Mouse (Mus musculus) embryonic facial prominence, embryonic 15.5 days (tissue): ENCODE results near the gene Abhd17a. TPM values are rescaled to one million over a fixed set of nuclear protein-coding genes. Genes with fewer than 3 reads are reported as not detected.

ENCODE experiments used
- ATAC-seq: fragments of 200-750 bp; cut with Nextera tagmentation; 2 replicates; pipeline ENCODE4 v1.8.0; 2017; ENCODE audit warnings: low read depth, moderate TSS enrichment; ENCODE audit not compliant: insufficient number of reproducible peaks, low FRiP score, low TSS enrichment
- H3K27ac ChIP-seq: fragments of 300-500 bp; sonication (generic); replicated peaks from 2 replicates; pipeline ENCODE4 v1.5.1; 2015; ENCODE audit warnings: mild to moderate bottlenecking, inconsistent platforms
- H3K27me3 ChIP-seq: fragments of 300-500 bp; sonication (generic); 2 replicates; pipeline ENCODE4 v1.6.1; 2015; ENCODE audit warnings: inconsistent platforms
- H3K36me3 ChIP-seq: fragments of 300-500 bp; sonication (generic); 2 replicates; pipeline ENCODE4 v1.6.1; 2015; ENCODE audit warnings: mild to moderate bottlenecking, inconsistent platforms
- H3K4me1 ChIP-seq: fragments of 300-500 bp; sonication (generic); 2 replicates; pipeline ENCODE4 v1.6.1; 2015; ENCODE audit warnings: inconsistent platforms
- H3K4me2 ChIP-seq: fragments of 300-500 bp; sonication (generic); replicated peaks from 2 replicates; pipeline ENCODE4 v1.6.1; 2015; ENCODE audit warnings: mild to moderate bottlenecking, inconsistent platforms
- H3K4me3 ChIP-seq: fragments of 300-500 bp; sonication (generic); replicated peaks from 2 replicates; pipeline ENCODE4 v1.5.1; 2015; ENCODE audit warnings: mild to moderate bottlenecking, inconsistent platforms
- H3K9ac ChIP-seq: fragments of 300-500 bp; sonication (generic); 2 replicates; pipeline ENCODE4 v1.6.1; 2015; ENCODE audit warnings: inconsistent platforms
- H3K9me3 ChIP-seq: fragments of 300-500 bp; sonication (generic); replicated peaks from 2 replicates; pipeline ENCODE4 v1.6.1; 2016; ENCODE audit warnings: inconsistent platforms
- WGBS: fragments of 180-500 bp; shearing (Covaris S2); methylation state at CpG from one replicate; pipeline ENCODE4 v1.1.7; 2015; 5-methylcytosine and 5-hydroxymethylcytosine counted together
- polyA plus RNA-seq: library from polyadenylated mRNA; unstranded; fragments of >200 nt; fragmentation: Nextera tagmentation; extraction: Ambion mirVana; gene quantifications from 2 replicates; pipeline ENCODE4 v1.2.1, GENCODE M21; 2015

Gene Abhd17a
- polyA plus RNA-seq: 112 and 115 TPM in 2 replicates

DNA sequence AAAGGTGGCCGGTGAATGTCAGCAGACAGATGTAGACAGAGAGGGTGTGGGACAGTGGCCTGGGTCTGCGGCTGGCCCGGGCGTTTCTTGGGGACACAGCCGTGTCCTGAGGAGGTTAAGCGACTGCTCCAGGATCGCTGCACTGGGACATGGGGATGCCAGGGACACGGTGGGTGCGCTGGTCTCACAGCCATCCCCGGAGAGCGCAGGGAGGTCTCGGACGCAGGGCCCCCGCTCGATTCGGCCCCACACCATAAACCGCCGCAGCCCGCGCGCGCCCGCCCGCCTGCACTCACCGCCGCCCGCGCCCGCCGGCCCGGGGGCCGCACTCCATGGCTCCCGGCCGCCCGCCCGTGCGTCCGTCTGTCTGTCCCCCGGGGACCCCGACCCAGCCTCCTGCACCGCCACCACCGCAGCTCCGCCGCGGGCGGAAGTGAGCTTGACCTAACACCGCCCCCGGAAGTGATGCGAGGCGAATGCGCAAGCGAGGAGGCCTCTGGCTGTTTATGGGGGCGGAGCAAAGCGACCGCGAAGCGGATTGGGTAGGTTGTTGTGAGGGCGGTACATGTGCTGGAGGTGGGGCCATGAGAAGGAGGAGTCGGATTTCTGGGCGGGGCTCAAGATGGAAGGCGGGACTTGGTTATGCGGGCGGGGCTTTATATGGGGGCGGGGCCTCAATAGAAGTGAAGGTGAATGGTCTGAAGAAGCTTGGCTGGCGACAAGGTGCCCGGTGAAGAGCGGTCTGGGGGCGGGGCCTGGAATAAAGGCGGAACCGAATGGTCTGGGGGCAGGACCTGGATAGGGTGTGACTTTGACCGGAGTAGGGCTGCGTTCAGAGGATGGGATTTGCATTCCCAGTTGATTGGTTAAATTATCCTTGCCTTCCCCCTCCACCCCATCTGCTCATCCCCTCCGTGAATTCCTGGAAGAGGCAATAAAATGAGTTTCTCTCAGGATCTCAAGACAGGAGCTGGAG, at the start of gene Abhd17a:
Gene Abhd17a, minus strand, starts transcription at position 463 of the 976 bp plus-strand sequence.
- peaks cover 13% of the 10 kb centered on the region for H3K36me3 ChIP-seq
- H3K4me1 ChIP-seq: peaks cover 36% of the 10 kb centered on the region
- H3K27me3 ChIP-seq: no peaks in the 10 kb centered on the region
- H3K9ac ChIP-seq: peak within 1 kb of the TSS; percentile 93
- peak within 1 kb of the TSS; percentile 97 for H3K4me3 ChIP-seq
- peak within 1 kb of the TSS; percentile 94 for H3K4me2 ChIP-seq
- H3K9me3 ChIP-seq: no peaks in the 10 kb centered on the region
- peak; percentile 96 for ATAC-seq
- under 1% methylated on average over 73 of the region's 73 CpGs for WGBS
- H3K27ac ChIP-seq: peak within 1 kb of the TSS; percentile 86

DNA sequence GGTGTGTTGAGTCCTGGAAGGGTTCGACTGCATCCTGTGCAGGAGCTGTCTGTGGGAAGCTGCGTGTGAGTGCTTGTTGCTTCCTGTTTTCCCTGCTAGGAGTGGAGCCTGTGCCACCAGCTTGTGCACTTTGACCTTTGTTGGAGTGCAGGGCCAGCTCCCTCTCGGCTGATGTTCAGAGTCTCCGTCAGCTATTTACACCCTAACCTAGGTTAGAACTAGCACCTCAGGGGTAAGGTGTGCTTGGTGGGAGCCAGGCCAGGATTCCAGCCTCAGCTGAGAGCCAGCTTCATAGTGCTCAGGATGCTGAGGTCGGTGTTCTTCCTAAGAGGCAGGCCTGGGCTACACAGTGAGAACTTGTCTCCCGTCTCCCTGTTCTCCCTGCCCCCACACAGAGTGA, 45.2 kb upstream of the Abhd17a start:
- no peaks in the 10 kb centered on the region for H3K27me3 ChIP-seq
- H3K4me2 ChIP-seq: no peak overlapping the region
- H3K27ac ChIP-seq: no peak overlapping the region
- no peak overlapping the region for H3K9ac ChIP-seq
- no peak overlapping the region for H3K4me3 ChIP-seq
- peaks cover 65% of the 10 kb centered on the region for H3K36me3 ChIP-seq
- no peaks in the 10 kb centered on the region for H3K4me1 ChIP-seq
- 74% methylated on average over 6 of the region's 6 CpGs for WGBS
- H3K9me3 ChIP-seq: no peaks in the 10 kb centered on the region
- no peak for ATAC-seq

DNA sequence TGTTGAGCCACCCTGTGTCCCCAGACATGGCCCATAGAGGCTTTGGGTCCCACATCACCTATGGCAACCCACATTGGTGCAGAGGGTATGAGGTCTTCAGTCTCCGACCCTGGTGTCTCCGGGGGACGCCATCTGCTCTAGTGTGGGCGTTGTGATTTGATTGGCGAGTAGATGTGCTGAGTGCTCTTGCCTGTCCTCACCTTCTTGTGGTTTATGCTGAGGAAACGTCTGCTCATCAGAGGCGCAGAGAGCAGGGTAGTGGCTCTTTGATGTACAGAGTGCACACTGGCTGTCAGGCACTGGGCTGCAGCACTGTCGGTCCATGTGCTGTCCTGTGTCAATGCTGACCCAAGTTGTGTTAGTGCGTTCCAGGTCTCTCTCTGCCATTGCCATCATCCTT, 38.8 kb upstream of the Abhd17a start:
- no peak for ATAC-seq
- Histone ChIP-seq H3K27ac (no peak overlapping the region; the same call in 1 of the 2 replicates), H3K9ac (no peak overlapping the region), H3K4me1 (peaks cover 49% of the 10 kb centered on the region), H3K9me3 (no peaks in the 10 kb centered on the region), H3K4me2 (no peak overlapping the region), H3K36me3 (peaks cover 15% of the 10 kb centered on the region), H3K4me3 (no peak overlapping the region), H3K27me3 (no peaks in the 10 kb centered on the region)
- WGBS: 76% methylated on average over 9 of the region's 9 CpGs

DNA sequence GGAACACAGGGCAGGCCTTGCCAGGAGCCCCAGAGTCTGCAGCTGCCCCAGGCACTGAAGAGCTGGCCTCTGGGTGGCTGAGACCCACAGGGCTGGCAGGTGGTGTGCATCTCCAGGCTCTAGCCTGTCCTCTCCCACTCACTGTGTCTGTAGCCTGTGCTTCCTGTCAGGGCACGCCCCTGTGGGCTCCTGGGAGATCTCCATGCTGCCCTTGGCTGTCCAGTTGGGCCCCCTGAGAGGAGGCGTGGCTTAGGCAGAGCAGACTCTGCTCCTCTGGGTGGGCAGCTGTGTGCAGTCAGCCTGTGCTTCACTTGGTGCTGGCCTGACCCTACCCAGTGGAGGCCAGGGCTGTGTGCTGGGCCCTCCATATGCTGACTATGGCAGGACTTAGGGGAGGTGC, 37.5 kb upstream of the Abhd17a start:
- peaks cover 56% of the 10 kb centered on the region for H3K4me1 ChIP-seq
- no peaks in the 10 kb centered on the region for H3K9me3 ChIP-seq
- peaks cover 13% of the 10 kb centered on the region; the same call in 1 of the 2 replicates for H3K36me3 ChIP-seq
- H3K4me3 ChIP-seq: no peak overlapping the region
- 45% methylated on average over 2 of the region's 2 CpGs for WGBS
- 0 out of 2 replicates have a peak overlapping the region, but pooled peaks have one; percentile 7 for H3K27ac ChIP-seq
- peak; percentile 23; the same call in 1 of the 2 replicates for ATAC-seq
- H3K9ac ChIP-seq: no peak overlapping the region
- H3K4me2 ChIP-seq: no peak overlapping the region
- no peaks in the 10 kb centered on the region for H3K27me3 ChIP-seq

DNA sequence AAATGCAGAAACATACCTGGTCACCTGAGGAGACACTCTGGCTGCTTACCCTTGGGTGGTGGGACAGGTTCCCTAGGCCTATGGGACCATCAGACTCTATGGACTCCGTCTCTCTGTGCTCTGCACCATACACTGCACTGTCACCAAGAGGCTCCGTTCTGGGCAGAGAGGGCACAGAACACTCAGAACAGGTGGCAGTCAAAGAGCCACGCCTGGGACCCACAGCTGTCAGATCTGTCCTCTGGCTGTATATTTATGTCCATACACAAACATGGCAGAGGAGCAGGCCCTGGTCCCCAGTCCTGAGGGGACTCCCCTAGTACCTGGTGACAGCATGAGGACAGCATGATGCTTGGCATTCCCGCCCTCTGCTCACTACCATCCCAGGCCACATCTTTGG, 35.6 kb upstream of the Abhd17a start:
- no peaks in the 10 kb centered on the region for H3K9me3 ChIP-seq
- no peak overlapping the region for H3K4me2 ChIP-seq
- no peak for ATAC-seq
- peaks cover 64% of the 10 kb centered on the region for H3K4me1 ChIP-seq
- H3K27ac ChIP-seq: no peak overlapping the region
- no peaks in the 10 kb centered on the region for H3K27me3 ChIP-seq
- 89% methylated on average over 4 of the region's 4 CpGs for WGBS
- H3K4me3 ChIP-seq: no peak overlapping the region
- peaks cover 13% of the 10 kb centered on the region; the same call in 1 of the 2 replicates for H3K36me3 ChIP-seq
- H3K9ac ChIP-seq: no peak overlapping the region

DNA sequence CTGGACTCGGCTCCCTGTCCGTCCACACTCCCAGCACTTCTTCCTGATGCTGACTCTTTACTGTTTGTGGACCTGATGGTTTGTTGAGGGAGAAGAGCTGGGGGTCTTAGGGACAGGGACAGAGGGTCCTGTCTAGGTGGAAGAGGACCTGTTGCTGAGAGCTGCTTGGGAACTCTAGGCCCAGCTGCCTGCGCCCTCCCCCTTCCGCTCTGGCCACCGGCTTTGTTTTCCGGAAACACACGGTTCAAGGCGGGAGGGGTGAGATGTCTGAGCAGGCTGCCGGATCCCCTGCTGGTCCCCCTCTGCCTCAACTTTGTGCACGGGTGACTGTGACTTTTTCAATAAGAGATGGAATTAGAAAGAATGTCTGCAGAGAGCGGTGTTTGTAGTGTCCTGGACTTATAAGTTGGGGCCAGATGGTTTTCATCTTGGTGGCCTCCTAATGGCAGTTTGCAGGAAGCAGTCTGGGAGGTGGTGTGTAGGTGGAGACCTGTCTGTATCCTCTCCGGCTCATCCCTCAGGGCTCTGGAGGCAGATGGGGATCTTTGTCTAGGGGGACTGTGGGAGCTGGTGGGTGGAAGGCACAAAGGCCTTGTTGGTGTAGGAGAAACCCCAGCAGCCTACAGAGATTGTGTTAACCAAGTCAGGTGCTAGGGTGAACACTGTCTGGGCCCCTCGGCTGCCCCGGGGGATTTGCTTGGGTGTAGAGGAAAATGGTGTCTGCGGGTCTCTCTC, 33.5 kb upstream of the Abhd17a start:
- H3K9ac ChIP-seq: peak overlapping the region; percentile 87
- no peaks in the 10 kb centered on the region for H3K27me3 ChIP-seq
- WGBS: 6% methylated on average over 15 of the region's 15 CpGs
- no peaks in the 10 kb centered on the region for H3K9me3 ChIP-seq
- peak overlapping the region; percentile 91 for H3K4me2 ChIP-seq
- ATAC-seq: no peak
- peak overlapping the region; percentile 78 for H3K4me3 ChIP-seq
- H3K27ac ChIP-seq: peak overlapping the region; percentile 89
- peaks cover 47% of the 10 kb centered on the region for H3K4me1 ChIP-seq
- 0 out of 2 replicates have a peak, but pooled peaks cover 4% of the 10 kb centered on the region for H3K36me3 ChIP-seq

DNA sequence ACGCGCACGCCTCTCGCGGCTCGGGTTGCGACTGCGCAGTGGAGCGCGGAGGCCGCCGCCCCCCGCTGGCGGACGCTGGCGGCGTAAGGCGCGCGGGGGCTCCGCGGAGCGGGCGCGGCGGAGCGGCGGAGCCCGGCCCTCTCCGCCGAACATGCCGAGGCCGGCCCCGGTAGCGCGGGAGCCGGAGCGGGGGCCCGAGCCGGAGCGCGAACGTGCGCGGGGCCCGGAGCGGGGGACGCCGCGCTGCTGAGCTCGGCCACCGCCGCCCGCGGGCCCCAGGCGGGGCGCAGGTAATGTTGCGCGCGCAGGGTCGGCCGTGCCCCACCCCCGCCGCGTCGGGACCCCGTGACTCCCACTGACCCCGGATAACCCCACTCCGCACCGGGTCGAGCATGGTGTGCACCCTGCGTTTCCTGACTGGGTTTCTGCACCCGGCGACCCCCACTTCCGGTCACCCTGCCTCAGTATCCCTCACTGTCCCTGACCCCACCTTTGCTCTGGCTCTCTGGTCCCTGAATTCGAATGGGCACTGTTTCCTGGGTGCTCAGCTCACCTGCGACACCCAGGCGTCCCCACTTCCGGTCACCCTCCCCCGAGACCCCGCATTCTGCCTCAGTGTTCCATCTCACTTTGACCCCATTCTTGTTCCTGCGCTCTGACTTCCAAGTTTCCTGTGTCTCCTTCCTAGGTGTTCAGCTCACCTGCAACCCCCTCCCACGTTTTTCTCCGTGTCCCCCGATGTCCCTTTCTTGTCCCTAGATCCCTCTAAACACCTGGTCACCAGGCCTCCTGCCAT, 32.7 kb upstream of the Abhd17a start, which contains the start of gene Csnk1g2:
Gene Csnk1g2, plus strand, starts transcription at position 178 of the 796 bp plus-strand sequence.
- Histone ChIP-seq H3K4me3 (peak within 1 kb of the TSS; percentile 78), H3K36me3 (0 out of 2 replicates have a peak, but pooled peaks cover 4% of the 10 kb centered on the region), H3K4me1 (peaks cover 40% of the 10 kb centered on the region), H3K27ac (peak within 1 kb of the TSS; percentile 95), H3K9ac (peak within 1 kb of the TSS; percentile 87), H3K9me3 (no peaks in the 10 kb centered on the region), H3K27me3 (no peaks in the 10 kb centered on the region), H3K4me2 (peak within 1 kb of the TSS; percentile 91)
- peak; percentile 2; the same call in 1 of the 2 replicates for ATAC-seq
- 1% methylated on average over 62 of the region's 85 CpGs for WGBS

DNA sequence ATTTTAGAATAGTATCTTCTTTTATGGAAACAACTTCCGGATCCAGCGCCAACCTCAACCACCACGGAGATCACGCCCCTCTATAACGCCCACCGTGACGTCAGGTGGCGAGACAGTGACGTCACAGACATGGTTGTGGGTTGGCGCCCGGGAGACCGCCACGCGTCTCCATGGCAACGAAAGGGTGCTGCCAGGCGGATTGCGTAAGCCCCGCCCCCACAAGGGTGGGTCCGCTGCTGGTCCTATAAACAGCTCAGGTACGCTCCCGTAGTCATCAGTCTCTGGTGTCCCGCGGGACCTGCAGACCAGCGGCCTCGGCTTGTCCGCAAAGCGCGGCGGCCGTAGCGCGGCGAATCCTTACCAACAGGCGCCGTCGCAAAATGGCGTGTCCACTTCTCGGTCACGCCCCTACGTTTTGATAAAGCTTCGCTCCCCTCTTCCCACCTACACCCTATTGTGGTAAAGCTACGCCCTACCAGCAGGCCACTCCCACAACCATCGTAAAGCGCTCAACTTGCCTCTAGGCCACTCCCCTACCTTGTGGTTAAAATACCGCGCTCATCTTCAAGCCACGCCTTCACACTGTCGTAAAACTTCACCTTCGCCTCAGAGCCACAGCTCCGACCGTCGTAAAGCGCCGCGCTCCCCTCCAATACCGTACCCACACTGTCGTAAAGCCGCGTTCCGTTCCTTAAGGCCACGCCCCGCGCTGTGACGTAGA, 32.0 kb upstream of the Abhd17a start:
- no peaks in the 10 kb centered on the region for H3K9me3 ChIP-seq
- peak overlapping the region; percentile 59 for H3K4me2 ChIP-seq
- ATAC-seq: peak; percentile 96
- peak overlapping the region; percentile 87 for H3K9ac ChIP-seq
- under 1% methylated on average over 64 of the region's 64 CpGs for WGBS
- peaks cover 33% of the 10 kb centered on the region for H3K4me1 ChIP-seq
- 0 out of 2 replicates have a peak, but pooled peaks cover 4% of the 10 kb centered on the region for H3K36me3 ChIP-seq
- H3K27ac ChIP-seq: peak overlapping the region; percentile 95
- no peaks in the 10 kb centered on the region for H3K27me3 ChIP-seq
- H3K4me3 ChIP-seq: peak overlapping the region; percentile 78

DNA sequence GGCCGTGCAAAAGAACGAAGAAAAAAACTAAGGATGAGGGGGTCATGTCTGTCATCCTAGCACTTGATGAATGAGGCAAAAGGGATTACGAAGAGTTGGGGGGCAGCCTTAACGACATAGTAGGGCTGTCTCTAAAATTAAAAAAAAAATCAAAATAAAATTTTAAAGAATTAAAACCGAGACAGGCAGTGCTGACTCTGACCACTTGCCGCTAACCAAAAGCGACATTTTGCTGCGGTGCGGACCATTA, 31.5 kb upstream of the Abhd17a start:
- Histone ChIP-seq H3K4me2 (peak overlapping the region; percentile 59), H3K9ac (peak overlapping the region; percentile 35; the same call in 1 of the 2 replicates), H3K4me3 (peak overlapping the region; percentile 78), H3K9me3 (no peaks in the 10 kb centered on the region), H3K4me1 (peaks cover 33% of the 10 kb centered on the region), H3K36me3 (0 out of 2 replicates have a peak, but pooled peaks cover 4% of the 10 kb centered on the region), H3K27me3 (no peaks in the 10 kb centered on the region), H3K27ac (peak overlapping the region; percentile 95)
- ATAC-seq: no peak
- 3% methylated on average over 9 of the region's 9 CpGs for WGBS
